Mouse (Mus musculus) splenic B cell, adult 2 months (primary cell): Measurements from ENCODE around the gene Slc48a1.

ENCODE experiments used
- DNase-seq: peaks from one replicate; pipeline ENCODE4 v3.0.0-alpha.2; 2011; ENCODE audit warnings: low read depth, low spot score
- H3K27me3 ChIP-seq: 2 replicates; pipeline ENCODE4 v1.6.1; 2012; ENCODE audit warnings: mild to moderate bottlenecking, low read length, moderate library complexity, mixed read lengths; ENCODE audit not compliant: control insufficient read depth, poor library complexity, insufficient read depth, severe bottlenecking
- H3K36me3 ChIP-seq: 2 replicates; pipeline ENCODE4 v1.6.1; 2012; ENCODE audit warnings: mild to moderate bottlenecking, low read length, moderate library complexity, mixed read lengths; ENCODE audit not compliant: control insufficient read depth, poor library complexity, insufficient read depth, severe bottlenecking

Slc48a1 gene

DNA sequence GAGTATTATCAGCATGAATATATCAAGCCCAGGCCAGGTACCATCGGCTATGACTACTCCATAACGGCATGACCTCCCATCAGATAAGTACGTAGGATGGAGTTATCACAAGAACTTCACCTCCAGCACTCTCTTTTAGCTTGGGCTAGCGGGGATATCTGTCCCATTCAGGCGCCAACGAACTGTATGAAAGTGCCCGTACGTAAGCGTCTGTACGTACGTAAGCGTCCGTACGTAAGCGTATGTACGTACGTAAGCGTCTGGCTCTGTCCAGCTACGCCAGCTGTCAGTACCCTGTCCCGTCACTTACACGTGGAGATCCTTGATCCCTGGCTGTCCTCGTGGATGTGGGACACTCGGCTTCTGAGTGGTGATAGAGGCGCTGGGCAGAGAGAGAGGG lies 31.6 kb upstream of the Slc48a1 start:
- H3K27me3 ChIP-seq, result no peaks in the 10 kb centered on the region
- no peaks in the 10 kb centered on the region for H3K36me3 ChIP-seq
- DNase-seq, result no peak

DNA sequence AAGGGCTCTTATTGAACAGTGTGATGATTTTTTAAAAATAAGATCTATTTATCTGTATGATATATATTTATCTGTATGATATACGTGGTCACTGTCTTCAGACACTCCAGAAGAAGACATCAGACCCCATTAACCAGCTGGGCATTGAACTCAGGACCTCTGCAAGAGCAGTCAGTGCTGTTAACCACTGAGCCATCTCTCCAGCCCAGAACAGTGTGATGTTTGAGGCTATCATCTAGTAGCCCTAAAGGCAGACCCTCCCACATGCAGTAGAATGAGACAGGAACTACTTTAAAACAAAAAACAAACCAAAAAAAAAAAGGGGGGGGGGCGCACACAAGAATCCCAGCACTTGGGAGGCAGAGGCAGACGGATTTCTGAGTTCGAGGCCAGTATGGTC lies 30.8 kb upstream of the Slc48a1 start:
- H3K36me3 ChIP-seq, result no peaks in the 10 kb centered on the region
- DNase-seq, result no peak
- H3K27me3 ChIP-seq, result no peaks in the 10 kb centered on the region

DNA sequence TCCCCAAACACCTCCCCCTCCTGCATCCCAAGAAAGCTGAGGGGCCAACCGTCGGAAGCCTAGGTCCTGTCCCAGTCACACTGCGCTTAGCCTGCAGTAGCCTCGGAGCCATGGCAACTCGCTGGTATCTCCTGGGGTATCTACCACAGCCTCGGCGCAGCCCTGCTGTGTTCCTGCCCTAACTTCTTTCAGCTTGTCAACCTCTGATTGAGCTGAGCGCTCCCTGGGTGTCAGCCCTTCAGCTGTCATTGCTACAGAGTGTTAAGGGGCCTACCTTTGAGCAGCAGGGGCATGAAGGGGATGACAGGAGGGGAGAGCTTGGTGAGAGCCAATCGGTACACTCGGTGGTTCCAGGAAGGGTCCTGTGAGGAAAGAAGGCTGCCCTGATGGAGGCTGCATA lies 30.0 kb upstream of the Slc48a1 start:
- H3K36me3 ChIP-seq, result no peaks in the 10 kb centered on the region
- DNase-seq, result no peak
- H3K27me3 ChIP-seq, result no peaks in the 10 kb centered on the region

DNA sequence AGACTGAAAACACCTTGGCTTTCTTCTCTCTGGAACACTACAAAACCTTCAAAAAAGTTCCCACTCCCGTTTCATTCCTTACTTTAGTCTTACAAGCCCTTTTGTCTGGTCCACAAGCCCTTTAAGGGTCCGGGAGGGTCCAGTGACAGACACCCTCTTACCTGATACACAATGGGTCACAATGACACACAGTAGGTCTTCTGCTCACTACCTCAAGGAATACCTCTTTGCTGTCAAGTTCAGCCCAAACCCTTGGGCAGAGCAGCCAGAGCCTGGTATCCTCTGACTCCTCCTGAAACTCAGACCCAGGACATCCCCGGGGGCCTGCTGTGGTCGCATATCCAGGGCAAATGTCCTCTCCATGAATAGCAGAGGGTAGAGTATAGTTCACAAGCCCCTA lies 29.4 kb upstream of the Slc48a1 start:
- DNase-seq, result no peak
- Histone ChIP-seq H3K27me3 (no peaks in the 10 kb centered on the region), H3K36me3 (no peaks in the 10 kb centered on the region)

DNA sequence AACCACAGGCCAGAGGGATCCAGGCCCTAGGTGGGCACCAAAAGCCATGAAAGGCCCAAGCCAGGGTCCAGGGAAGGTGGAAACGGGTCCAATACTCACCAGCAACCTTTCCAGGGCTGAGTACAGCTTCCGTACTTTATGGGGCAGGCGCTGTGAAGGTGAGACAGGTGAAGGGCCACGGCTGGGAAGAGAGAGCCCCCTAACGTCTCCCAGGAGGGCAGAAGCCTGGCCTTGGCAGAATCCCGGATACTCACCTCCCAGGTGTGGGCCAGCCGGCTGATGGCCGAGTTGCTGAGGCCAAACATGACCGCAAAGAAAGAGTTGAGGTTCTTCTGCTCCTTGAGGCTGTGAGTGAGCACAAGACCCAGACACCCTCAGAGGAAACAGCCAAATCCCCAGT lies 28.9 kb upstream of the Slc48a1 start:
- Histone ChIP-seq H3K36me3 (no peaks in the 10 kb centered on the region), H3K27me3 (no peaks in the 10 kb centered on the region)
- DNase-seq, result no peak

DNA sequence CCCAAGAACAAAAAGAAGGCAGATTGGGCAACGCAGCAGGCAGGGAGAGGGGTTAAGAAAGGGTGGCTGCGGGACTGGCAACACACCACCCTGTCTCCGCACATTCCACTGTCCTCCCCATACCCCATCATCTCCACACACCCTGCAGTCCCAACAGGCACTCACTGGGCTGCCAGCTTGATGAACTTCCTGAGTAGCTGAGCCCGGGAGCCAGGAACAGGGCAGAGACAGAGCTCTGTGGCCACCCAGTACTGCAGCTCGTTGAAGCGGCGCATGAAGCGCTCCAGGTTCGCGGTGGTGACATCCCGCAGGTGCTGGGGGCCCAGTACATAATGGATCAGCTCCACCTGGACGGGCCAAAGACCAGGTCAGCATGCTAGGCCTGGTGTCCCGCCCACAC lies 28.5 kb upstream of the Slc48a1 start:
- Histone ChIP-seq H3K36me3 (no peaks in the 10 kb centered on the region), H3K27me3 (no peaks in the 10 kb centered on the region)
- no peak for DNase-seq

DNA sequence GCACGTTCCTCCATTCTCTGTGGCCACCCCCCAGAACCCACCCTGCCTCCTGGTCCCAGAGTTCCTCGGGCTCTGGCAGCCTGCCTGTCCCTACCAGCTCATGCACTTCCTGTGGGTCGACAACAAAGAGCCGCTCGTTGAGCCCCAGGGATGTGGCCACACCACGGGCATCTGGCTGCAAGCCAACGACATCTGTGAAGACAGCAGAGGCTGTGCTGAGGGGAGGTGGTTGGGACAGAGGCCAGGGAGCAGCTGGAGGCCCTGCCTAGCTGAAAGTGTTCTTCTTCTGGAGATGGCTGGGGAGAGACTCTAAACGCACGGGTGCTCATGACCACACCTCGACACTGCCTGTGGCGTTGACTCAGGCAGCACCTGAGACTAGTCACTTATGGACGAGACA lies 27.6 kb upstream of the Slc48a1 start:
- H3K36me3 ChIP-seq, result no peaks in the 10 kb centered on the region
- DNase-seq, result peak; percentile 50
- H3K27me3 ChIP-seq, result no peaks in the 10 kb centered on the region

DNA sequence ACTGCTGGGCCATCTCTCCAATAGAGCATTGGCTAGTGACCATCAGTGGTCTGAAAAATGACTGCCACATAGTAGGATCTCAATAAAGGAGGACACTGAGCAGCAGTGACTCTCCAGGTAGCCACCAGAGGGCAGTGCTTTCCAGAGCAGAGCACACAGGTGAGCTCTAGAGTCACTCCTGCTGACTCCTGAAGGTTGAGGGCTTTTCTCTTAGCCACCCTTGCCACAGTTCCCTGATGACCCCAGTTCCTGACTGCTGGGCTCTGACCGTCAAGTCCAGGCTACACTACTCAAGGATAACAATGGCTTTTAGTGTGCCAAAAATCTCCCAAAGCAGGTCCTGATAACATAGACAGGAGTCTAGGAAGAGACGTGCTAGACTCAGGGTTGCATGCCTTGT lies 26.6 kb upstream of the Slc48a1 start:
- no peaks in the 10 kb centered on the region for H3K36me3 ChIP-seq
- H3K27me3 ChIP-seq, result no peaks in the 10 kb centered on the region
- peak; percentile 71 for DNase-seq

DNA sequence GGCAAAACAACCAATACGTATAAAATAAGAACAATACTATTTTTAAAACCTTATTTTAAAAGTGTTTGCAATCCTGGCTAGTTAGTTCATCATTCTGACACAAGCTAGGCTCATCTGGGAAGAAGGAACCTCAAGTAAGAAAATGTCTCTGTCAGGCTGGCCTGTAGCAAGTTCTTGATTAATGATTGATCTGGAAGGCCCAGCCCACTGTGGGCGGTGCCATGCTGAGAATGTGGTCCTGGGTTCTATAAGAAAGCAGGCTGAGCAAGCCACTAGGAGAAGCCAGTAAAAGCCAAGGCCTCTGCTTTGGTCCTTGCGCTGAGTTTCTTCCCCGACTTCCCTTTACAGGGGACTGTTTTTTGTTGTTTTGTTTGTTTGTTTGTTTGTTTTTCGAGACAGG lies 25.8 kb upstream of the Slc48a1 start:
- H3K27me3 ChIP-seq, result no peaks in the 10 kb centered on the region
- no peaks in the 10 kb centered on the region for H3K36me3 ChIP-seq
- DNase-seq, result no peak

DNA sequence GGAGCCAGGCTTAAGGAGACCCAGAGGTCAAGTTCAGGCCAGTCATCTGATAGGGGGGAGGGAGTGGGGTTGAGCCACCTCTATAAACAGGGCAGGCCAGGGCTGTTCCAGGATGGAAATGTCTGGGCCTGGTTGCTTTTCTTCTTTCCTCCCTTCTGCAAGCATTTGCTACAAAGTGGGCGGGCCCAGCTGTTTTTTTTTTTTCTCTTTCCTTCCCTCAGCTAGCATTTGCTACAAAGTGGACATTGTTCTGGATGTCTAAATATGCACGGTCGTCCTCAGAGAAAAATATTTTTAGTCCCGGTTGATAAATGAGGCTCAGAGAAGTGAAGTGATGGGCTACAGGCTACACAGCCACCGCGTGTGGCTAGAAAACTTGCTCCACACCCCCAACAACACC lies 23.8 kb upstream of the Slc48a1 start:
- Histone ChIP-seq H3K36me3 (no peaks in the 10 kb centered on the region), H3K27me3 (no peaks in the 10 kb centered on the region)
- DNase-seq, result no peak

DNA sequence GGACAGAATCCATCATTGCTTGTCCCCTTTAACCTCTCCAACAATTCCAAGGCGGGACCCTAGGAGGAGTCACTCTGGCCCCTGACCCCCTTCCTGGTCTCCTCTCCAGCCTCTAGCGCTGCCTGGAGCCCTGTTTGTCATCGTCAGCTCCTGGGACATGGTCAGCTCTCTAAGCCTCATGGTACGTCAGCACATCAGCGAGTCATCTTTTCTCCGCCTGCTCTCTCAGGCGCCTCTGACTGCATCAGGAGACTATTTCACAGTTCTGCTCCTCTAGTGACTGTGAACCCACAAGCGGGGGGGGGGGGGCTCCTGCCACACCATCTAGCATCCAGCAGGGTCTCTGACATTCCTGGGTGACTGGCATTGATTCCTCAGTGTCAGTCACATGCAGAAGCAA lies 23.0 kb upstream of the Slc48a1 start:
- no peak for DNase-seq
- Histone ChIP-seq H3K36me3 (no peaks in the 10 kb centered on the region), H3K27me3 (no peaks in the 10 kb centered on the region)

DNA sequence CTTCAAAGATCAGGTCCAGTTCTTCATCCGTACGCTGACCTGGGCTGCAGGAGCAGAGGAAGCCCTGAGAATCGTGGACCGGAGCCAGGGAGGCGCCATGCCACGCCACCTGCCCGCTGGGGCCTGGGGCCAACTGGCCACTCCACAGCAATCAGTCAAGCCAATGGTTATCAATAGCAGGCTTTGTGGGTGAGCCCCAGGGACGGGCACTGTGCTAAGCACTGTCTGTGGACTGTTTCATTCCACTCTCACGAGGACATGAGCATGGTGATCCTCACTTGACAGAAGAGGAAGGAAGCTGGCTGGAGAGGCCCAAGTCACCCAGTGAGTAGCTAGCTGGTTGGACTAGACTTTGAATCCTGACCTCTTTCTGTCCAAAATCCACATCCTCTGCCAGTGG lies 18.3 kb upstream of the Slc48a1 start:
- no peaks in the 10 kb centered on the region for H3K27me3 ChIP-seq
- H3K36me3 ChIP-seq, result no peaks in the 10 kb centered on the region
- no peak for DNase-seq

DNA sequence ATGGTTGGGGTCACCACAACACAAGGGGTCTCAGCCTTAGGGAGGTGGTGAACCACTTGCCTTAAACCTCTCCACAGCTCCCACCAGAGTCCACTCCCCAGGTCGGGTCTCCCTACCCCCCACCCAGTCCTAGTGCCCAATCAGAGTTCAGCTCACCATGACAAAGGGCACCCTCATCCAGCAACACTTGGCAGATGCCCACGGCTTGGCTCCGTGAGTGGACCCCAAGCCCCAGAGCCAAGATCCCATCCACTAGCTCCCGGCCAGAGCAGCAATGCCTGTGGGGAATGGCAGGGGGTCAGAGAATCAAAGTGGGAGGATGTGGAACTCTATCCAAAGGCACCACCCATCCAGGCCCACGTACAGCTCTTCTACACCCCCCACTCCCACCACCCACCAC lies 17.4 kb upstream of the Slc48a1 start:
- H3K36me3 ChIP-seq, result no peaks in the 10 kb centered on the region
- DNase-seq, result no peak
- H3K27me3 ChIP-seq, result no peaks in the 10 kb centered on the region

DNA sequence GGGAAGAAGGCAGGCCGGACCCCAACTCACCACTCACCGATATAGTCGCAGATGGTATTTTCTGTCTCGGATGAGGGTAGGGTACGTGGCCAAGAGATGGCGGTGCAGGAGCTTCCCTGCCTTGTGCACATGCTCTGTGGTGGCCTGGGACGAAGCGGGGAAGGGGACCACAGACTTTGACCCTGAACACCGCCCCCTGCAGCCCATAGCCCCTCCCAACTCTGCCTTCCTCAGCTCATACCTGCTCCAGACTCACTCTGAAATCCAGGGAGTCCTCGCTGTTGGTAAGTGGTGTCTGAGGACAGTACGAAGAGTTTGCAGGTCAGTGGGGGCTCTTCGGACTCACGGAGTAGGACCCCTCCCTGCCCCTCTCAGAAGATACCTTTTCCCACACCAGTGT lies 16.9 kb upstream of the Slc48a1 start:
- H3K36me3 ChIP-seq, result no peaks in the 10 kb centered on the region
- H3K27me3 ChIP-seq, result no peaks in the 10 kb centered on the region
- DNase-seq, result no peak

DNA sequence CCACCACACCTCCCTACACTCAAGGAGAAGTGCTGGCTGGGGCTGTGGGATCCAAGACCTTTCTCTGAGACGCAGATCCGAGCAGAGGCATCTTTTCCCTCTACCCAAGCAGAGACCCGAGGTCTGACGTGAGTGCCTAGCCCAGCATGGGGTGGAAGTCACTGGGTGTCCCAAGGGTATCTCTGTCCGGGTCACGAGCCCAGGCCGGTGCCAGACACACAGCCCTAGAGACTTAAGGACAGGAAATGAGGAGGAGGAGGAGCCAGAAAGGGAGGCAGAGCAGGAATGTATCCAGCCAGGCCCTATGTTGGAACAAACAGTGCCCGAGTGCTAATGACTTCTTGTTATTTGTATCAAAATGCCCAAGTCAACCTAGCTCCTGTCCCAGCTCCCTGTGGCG lies 15.6 kb upstream of the Slc48a1 start:
- peak; percentile 43 for DNase-seq
- Histone ChIP-seq H3K27me3 (no peaks in the 10 kb centered on the region), H3K36me3 (no peaks in the 10 kb centered on the region)

DNA sequence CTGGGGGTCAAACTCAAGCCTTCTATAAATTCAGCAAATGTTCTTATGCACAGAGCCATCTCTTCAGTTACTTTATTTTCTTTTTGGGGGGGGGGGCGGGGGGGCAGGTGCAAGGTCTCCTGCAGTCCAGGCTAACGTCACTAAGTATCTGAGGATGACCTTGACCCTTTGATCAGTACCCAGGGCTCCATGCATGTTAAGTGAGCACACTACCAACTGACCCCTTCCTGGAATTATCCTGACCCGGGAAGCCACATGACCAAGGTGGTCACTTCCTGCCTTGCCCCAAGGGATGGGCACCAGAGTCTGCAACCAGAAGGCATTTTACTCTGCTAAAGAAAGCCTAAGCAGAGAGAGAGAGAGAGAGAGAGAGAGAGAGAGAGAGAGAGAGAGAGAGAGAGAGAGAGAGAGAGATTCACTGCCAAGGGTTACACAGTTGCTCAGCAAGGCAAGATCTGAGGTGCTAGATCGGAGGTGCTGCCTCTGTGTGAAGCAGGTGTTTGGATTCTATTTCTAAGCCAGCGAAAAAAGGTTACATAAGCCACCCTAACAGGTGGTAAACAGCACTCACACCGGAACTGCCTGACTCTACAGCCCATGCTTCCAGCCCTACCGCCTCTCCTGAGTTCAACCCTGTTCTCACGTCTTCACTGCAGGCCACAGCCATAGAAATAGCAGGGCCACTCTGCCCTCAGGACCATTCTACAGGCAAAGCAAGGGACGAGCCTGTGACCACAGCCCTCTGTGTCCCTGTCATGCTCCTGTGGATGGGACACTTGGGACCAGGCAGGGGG lies 14.9 kb upstream of the Slc48a1 start:
- no peaks in the 10 kb centered on the region for H3K27me3 ChIP-seq
- no peaks in the 10 kb centered on the region for H3K36me3 ChIP-seq
- no peak for DNase-seq
